Mouse (Mus musculus) lung, embryonic 16.5 days (tissue): ENCODE results near the gene Aptx. TPM values are rescaled to one million over a fixed set of nuclear protein-coding genes. Genes with fewer than 3 reads are reported as not detected.

ENCODE experiments used
- microRNA counts: library from miRNA; unstranded; fragments of <30 nt; microRNA quantifications from one replicate; lab custom pipeline; 2016
- microRNA-seq: library from miRNA; unstranded; fragments of <30 nt; microRNA quantifications from one replicate; pipeline ENCODE4, GENCODE M21; 2016
- polyA plus RNA-seq: library from polyadenylated mRNA; unstranded; fragments of >200 nt; fragmentation: Nextera tagmentation; extraction: Ambion mirVana; gene quantifications from 2 replicates; pipeline ENCODE4 v1.2.1, GENCODE M21; 2015

Gene Aptx
- polyA plus RNA-seq, 1 experiment from 2014 or later: 27.9 TPM

MicroRNAs encoded within 50 kb of the gene (microRNA counts, 519-probe panel; counts per million panel counts)
- not detected for microRNA mmu-miR-207 (lab: Ali Mortazavi, UCI)

Small RNAs within 50 kb of the gene (microRNA-seq; reads per million reads assigned to microRNA genes)
- 0.59 reads per million for gene Mir207

Other genes with a start within 250 kb of the Aptx start
- gene Tmem215, start 231.0 kb downstream of the Aptx start, polyA plus RNA-seq: 0.63 and 0.68 TPM in 2 replicates
- 383 and 401 TPM in 2 replicates for gene Dnaja1, start 19.0 kb upstream of the Aptx start, polyA plus RNA-seq
- 139 and 148 TPM in 2 replicates for gene Smu1, start 54.7 kb upstream of the Aptx start, polyA plus RNA-seq
- gene B4galt1, start 150.8 kb upstream of the Aptx start, polyA plus RNA-seq: 75.4 and 79.0 TPM in 2 replicates
- 0.77 and 0.87 TPM in 2 replicates for gene Spink4, start 216.9 kb upstream of the Aptx start, polyA plus RNA-seq
- 186 and 187 TPM in 2 replicates for gene Bag1, start 245.1 kb upstream of the Aptx start, polyA plus RNA-seq
- gene Chmp5, start 245.2 kb upstream of the Aptx start, polyA plus RNA-seq: 129 and 130 TPM in 2 replicates